Mouse (Mus musculus): Measurements from ENCODE around the gene Tbpl1.

GRCm38 (mm10) chr10:22731272-22732093, at the start of gene Tbpl1:
- 0 out of 2 replicates have a peak, but pooled peaks have one; percentile 5 for TF ChIP-seq POLR2A (IDR thresholded peaks at IDR 0.05; ENCODE audit: borderline replicate concordance, low read depth, low read length)
- no peak for TF ChIP-seq CTCF (IDR thresholded peaks at IDR 0.05; ENCODE audit: low read depth, low read length)
